Mouse (Mus musculus): ENCODE results near the gene Hpcal1. TPM values are rescaled to one million over a fixed set of nuclear protein-coding genes. Genes with fewer than 3 reads are reported as not detected.

Gene Hpcal1
- polyA plus RNA-seq, 1 experiment from 2014 or later: 142 TPM

DNA sequence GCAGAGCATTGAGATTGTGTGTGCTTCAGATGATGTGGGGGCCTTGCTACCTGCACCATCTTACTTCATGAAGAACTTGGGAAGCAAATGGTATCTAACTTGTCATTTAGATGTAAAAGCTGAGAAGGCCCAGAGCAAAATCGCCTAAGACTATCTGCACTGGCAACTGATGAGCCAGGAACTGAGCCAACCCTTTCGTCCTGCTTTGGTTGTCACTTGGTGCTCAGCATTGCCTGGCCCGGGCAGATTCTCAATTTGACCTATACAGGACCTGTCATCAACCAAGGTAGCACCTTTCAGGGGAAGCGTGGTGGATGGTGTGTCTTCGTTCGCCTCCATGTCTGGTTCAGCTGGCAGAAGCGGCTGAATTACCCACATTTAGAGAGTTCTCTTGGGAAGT, 5.7 kb downstream of the Hpcal1 start:
- Histone ChIP-seq H3K4me3 (ENCODE audit: inconsistent target) (no peak overlapping the region), H3K27ac (no peak overlapping the region), H3K79me2 (ENCODE audit: inconsistent target) (peaks cover 100% of the 10 kb centered on the region), H3K36me3 (ENCODE audit: inconsistent target) (no peaks in the 10 kb centered on the region)
- 97% methylated on average over 7 of the region's 7 CpGs for WGBS (ENCODE audit: missing documents)

DNA sequence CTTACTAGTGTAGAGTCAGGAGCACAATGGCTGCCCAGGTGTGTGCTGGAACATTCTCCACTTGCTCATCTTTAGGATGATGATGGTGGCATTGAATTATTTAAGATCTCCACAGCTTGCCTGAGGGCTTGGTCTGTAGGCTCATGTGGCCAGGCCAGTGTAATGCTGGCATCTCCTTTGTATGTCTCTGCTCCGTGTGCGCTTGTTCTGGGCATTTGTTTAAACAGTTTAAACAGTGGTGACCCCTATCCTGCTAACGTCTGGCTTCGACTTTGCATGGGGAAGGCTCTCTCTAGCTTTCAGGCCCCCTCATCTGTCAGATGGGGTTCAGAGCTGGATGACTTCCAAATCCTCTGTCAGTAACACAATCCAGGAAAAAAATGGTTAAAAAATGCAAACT, 8.3 kb downstream of the Hpcal1 start:
- Histone ChIP-seq H3K27ac (no peak overlapping the region), H3K36me3 (ENCODE audit: inconsistent target) (no peaks in the 10 kb centered on the region)
- WGBS (ENCODE audit: missing documents): 90% methylated on average over 4 of the region's 4 CpGs

DNA sequence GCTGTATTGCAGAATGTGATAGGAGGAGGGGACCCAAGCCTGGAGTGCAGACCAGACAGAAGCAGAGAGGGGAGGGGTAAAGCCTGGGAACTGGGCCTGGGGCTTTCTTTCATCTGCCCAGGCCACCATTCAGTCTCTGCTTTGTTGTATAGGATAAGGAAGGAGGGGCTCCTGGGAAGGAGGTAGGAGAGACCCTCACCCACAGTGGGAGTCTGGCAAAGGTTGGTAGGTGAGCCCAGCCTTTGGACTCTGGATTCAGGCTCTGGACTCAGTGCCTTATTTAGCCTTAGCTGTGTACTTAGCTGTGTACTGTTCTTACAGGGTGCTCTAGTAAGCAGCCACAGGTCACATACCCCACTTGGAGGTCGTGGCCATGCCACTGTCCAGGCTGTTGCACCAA, 8.8 kb downstream of the Hpcal1 start:
- Histone ChIP-seq H3K79me2 (ENCODE audit: inconsistent target) (peaks cover 100% of the 10 kb centered on the region), H3K36me3 (ENCODE audit: inconsistent target) (no peaks in the 10 kb centered on the region), H3K27ac (no peak overlapping the region), H3K4me3 (ENCODE audit: inconsistent target) (no peak overlapping the region)
- WGBS (ENCODE audit: missing documents): 100% methylated on average over 1 of the region's 1 CpGs

More for the DNA sequence above, 8.3 kb downstream of the Hpcal1 start:
- Histone ChIP-seq H3K4me3 (ENCODE audit: inconsistent target) (no peak overlapping the region), H3K79me2 (ENCODE audit: inconsistent target) (peaks cover 100% of the 10 kb centered on the region)

DNA sequence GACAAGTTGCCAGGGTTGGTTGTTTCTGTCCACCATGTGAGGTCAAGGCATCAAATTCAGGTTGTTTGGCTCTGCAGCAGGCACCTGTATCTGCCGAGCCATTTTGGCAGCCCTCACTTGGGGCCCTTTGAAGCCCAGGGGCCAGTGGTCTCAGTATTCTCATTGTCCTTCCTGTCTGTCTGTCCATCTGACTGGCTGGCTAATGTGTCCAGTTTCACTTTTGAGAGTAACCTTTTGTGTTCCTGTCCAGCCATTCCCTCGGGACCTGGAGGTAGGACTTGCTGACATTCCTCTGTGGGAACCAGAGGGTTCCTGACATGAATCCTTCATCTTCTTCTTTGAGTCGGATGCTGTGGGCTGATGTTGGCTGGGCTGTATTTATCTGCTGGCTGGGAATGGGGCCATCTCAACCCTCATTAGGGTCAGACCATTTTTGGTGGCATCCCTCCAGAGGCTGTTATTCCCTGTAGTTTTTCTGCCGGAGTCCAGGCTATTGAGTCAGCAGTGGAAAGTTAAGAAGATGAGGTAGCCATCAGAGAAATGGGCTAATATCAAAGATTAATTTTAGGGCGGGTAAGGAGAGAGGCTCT, 10.6 kb downstream of the Hpcal1 start:
- H3K36me3 ChIP-seq (ENCODE audit: inconsistent target): no peaks in the 10 kb centered on the region
- H3K4me3 ChIP-seq (ENCODE audit: inconsistent target): no peak overlapping the region
- WGBS (ENCODE audit: missing documents): 92% methylated on average over 5 of the region's 5 CpGs
- peaks cover 100% of the 10 kb centered on the region for H3K79me2 ChIP-seq (ENCODE audit: inconsistent target)
- H3K27ac ChIP-seq: no peak overlapping the region

DNA sequence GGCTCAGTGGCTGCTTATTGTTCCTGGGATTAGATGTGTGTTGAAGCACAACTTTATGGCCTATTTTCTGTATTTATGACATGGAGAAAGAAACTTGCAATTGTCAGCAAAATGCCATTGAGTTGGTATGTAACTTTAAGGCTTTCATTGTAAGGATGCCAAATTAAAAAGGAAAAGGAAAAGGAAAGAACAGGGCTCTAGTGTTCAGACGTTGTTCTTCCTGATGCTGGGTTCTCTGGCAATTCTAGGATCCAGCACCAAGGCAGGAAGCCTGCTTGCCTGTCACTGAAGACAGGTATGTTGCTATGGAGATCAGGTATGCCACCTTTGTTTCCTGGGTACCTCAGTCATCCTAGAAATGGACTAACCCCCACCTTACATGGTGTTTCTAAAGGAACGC, 11.1 kb downstream of the Hpcal1 start:
- H3K4me3 ChIP-seq (ENCODE audit: inconsistent target): no peak overlapping the region
- H3K79me2 ChIP-seq (ENCODE audit: inconsistent target): peaks cover 100% of the 10 kb centered on the region
- H3K36me3 ChIP-seq (ENCODE audit: inconsistent target): no peaks in the 10 kb centered on the region
- WGBS (ENCODE audit: missing documents): 64% methylated on average over 2 of the region's 2 CpGs
- H3K27ac ChIP-seq: no peak overlapping the region

DNA sequence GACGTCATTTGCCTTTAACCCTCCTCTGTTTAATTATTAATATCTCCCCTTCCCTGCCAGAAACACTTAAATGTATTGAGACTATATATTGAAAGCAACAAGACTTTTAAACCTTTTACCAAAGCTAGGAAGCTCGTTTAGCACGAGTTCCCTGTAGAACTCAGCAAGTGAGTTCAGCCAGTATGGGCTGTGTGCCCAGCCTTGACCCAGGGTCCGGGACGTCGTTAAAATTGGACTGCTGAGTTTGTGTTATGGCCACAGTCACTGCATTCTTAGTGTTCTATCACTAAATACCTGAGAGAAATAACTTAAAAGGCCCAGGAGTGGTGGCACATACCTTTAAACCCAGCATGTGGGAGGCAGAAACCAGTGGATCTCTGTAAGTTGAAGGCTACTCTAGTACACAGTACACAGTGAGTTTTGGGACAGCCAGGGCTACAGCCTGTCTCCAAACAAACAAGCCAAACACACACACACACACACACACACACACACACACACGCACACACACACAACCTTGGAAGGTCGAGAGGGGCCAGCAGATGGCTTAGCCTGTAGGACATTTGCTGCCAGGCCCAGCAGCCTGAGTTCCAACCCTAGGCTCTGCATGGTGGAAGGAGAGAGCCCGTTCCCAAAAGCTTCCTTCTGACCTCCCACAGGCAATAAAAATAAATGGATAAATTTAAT, 11.7 kb downstream of the Hpcal1 start:
- Histone ChIP-seq H3K4me3 (ENCODE audit: inconsistent target) (no peak overlapping the region), H3K27ac (no peak overlapping the region), H3K79me2 (ENCODE audit: inconsistent target) (peaks cover 100% of the 10 kb centered on the region), H3K36me3 (ENCODE audit: inconsistent target) (no peaks in the 10 kb centered on the region)
- 80% methylated on average over 9 of the region's 9 CpGs for WGBS (ENCODE audit: missing documents)

DNA sequence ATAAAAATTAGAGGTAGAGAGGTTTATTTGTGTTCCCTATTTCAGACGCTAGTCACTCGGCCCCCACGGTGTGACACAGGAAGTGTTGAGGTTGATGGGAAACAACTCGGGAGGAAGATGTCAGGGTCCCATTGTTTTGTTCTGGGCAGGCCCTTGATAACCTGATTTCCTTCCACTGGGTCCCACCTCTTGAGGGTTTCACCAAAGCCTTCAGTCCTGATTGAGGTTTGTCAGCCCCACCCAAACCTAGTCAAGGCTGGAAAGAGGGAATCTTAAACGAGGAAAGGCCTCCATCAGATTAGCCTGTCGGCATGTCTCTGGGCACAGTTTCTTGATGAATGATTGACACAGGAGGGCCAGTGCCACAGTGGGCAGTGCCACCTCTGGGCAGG, 12.3 kb downstream of the Hpcal1 start:
- peaks cover 100% of the 10 kb centered on the region for H3K79me2 ChIP-seq (ENCODE audit: inconsistent target)
- H3K27ac ChIP-seq: no peak overlapping the region
- H3K4me3 ChIP-seq (ENCODE audit: inconsistent target): no peak overlapping the region
- H3K36me3 ChIP-seq (ENCODE audit: inconsistent target): no peaks in the 10 kb centered on the region
- WGBS (ENCODE audit: missing documents): 66% methylated on average over 6 of the region's 6 CpGs

DNA sequence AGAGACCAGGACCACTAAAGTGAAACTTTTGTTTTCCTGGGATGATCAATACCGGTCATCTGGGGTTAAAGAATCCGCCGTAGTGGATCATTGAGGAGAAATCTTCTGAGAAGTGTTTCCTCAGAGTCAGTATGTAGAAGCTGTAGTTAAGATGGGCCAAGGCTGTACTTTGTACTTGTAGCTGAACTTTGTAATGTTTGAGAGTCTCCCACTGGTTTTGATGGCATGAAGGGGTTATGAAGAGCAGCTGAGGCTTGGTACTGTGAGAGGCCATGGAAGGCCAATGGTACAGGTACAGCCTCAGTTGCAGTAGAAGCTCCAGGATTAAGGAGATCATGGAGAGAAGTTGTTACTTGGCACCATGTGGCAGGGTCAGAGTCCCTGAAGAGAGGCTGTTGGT, 13.2 kb downstream of the Hpcal1 start:
- Histone ChIP-seq H3K27ac (no peak overlapping the region), H3K36me3 (ENCODE audit: inconsistent target) (no peaks in the 10 kb centered on the region), H3K79me2 (ENCODE audit: inconsistent target) (peaks cover 100% of the 10 kb centered on the region), H3K4me3 (ENCODE audit: inconsistent target) (no peak overlapping the region)
- 97% methylated on average over 3 of the region's 3 CpGs for WGBS (ENCODE audit: missing documents)

DNA sequence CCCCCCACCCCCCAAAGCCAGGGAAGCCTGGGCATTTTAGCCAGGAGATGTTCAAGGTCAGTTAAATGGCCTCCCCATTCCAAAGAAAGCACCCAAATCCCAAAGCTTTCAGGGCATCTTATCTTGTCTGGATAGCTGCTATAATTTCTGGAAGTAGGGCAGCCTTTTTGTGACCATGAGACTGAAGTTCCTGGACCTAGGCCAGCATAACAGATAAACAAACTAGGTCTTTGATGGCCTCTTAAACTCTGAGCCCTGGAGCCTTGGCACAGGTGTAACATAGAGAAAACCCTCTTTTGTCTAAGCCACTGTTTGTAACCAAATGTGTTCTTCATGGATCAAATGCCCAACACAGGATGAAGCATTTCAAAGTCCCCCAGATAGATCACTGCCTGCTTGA, 16.8 kb downstream of the Hpcal1 start:
- Histone ChIP-seq H3K4me3 (ENCODE audit: inconsistent target) (no peak overlapping the region), H3K36me3 (ENCODE audit: inconsistent target) (no peaks in the 10 kb centered on the region), H3K79me2 (ENCODE audit: inconsistent target) (peaks cover 100% of the 10 kb centered on the region), H3K27ac (no peak overlapping the region)

DNA sequence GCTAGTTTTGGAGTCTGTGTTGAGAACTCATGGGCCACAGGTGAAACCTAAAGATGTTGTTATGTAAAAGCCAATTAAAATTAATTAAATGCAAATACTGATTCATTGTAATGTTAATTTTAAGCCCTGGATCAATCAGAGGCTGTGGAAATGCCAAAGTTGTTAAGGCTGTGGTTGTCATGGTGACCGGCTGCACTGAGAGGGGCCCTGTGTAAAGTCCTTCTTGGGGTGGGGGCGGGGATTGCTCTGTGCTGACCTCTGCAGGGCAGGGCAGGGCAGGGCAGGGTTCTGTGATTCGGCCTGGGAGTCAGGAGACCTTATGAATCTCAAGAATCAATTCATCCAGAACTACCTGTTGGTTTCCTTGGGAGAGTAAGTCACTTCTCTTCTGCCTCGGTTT, 18.8 kb downstream of the Hpcal1 start:
- H3K79me2 ChIP-seq (ENCODE audit: inconsistent target): peaks cover 99% of the 10 kb centered on the region
- no peaks in the 10 kb centered on the region for H3K36me3 ChIP-seq (ENCODE audit: inconsistent target)
- WGBS (ENCODE audit: missing documents): 86% methylated on average over 4 of the region's 4 CpGs
- no peak overlapping the region for H3K4me3 ChIP-seq (ENCODE audit: inconsistent target)
- no peak overlapping the region for H3K27ac ChIP-seq

DNA sequence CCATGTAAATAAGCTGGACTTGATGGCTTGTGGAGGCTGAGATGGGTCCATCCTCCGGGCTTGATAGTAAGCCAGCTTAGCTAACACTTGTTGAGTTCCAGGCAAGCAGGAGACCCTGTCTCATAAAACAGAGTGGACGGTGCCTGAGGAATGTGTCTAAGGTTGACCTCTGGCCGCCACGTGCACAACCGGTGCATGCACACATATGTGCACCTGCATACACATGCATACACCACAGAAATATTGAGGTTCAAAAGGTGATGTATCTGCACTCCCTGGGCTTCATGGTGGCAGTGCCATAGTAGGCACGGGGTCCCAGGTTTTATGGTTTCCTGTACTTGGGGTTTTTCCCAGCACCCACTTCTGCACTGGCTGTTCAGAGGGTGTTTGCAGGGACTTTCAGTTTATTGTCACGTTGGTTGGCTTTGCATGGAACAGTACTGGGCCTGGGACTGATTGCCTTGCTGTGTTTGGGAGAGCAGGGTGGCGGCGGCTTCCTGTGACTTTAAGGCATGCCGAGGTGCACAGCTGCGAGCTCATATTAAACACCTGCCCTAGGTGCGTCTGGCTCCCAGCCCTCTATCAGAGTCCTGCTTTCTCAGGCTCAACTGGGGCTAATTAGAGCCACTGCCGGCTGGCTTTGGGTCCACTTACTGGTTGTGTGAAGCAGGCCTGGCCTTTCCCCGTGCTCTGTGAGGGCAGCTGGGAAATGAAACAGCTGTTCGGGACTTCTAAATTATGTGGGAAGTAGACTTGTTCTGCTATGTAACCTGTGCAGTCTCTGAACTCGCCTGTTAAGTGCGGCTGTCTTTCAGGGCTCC, 19.5 kb downstream of the Hpcal1 start:
- H3K79me2 ChIP-seq (ENCODE audit: inconsistent target): peaks cover 99% of the 10 kb centered on the region
- H3K36me3 ChIP-seq (ENCODE audit: inconsistent target): no peaks in the 10 kb centered on the region
- H3K27ac ChIP-seq: peak overlapping the region; percentile 90
- H3K4me3 ChIP-seq (ENCODE audit: inconsistent target): no peak overlapping the region
- WGBS (ENCODE audit: missing documents): 58% methylated on average over 17 of the region's 17 CpGs

DNA sequence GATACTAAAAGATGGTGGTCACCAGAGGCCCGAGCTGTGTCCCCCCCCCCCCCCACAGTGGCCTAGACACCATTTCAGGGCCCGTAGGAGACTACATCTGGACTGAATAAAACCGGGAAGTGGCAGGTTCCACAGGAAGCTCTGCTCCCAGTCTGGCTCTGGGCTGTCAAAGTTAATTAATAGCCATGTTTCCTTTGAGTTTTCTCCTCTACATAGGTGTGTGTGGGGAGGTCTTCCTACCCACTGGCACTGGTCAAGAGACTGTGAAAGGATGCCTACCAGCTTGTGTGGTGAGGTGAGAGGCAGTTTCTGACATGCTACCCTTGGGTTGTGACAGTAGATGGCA, 20.1 kb downstream of the Hpcal1 start:
- 8% methylated on average over 3 of the region's 3 CpGs for WGBS (ENCODE audit: missing documents)
- peaks cover 98% of the 10 kb centered on the region for H3K79me2 ChIP-seq (ENCODE audit: inconsistent target)
- peak overlapping the region; percentile 90 for H3K27ac ChIP-seq
- H3K36me3 ChIP-seq (ENCODE audit: inconsistent target): no peaks in the 10 kb centered on the region
- no peak overlapping the region for H3K4me3 ChIP-seq (ENCODE audit: inconsistent target)

DNA sequence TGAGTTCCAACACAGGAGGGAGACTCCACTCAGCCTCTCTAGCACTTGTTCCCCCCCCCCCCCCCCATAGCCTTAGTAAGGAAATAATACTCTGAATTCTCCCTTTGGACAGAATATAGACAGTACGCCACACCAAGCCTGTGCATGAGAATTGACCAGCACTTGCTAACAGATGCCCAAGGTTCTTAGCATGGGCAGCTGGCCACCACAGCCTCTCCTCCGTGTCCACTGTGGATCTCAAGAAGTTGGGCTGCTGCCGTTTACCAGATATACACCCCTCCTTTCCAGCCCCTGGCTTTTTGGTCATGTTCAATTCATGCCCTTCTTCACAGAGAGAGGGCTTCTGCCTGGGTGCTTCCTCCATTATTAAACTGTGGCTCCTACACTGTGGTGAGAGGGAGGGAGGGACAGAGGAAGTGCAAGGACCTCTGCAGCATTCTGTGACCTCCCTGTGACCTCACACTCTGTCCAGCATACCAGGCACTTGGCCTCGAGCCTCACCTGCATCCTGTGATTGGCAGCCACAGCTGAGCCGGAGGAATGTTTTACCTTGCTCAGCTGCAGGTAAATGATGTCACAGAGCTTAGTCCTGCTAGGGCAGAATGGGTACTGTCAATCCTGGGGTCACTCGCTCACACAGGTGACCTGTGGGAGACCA, 21.2 kb downstream of the Hpcal1 start:
- WGBS (ENCODE audit: missing documents): 49% methylated on average over 6 of the region's 6 CpGs
- peaks cover 98% of the 10 kb centered on the region for H3K79me2 ChIP-seq (ENCODE audit: inconsistent target)
- no peaks in the 10 kb centered on the region for H3K36me3 ChIP-seq (ENCODE audit: inconsistent target)
- H3K4me3 ChIP-seq (ENCODE audit: inconsistent target): no peak overlapping the region
- H3K27ac ChIP-seq: peak overlapping the region; percentile 90

DNA sequence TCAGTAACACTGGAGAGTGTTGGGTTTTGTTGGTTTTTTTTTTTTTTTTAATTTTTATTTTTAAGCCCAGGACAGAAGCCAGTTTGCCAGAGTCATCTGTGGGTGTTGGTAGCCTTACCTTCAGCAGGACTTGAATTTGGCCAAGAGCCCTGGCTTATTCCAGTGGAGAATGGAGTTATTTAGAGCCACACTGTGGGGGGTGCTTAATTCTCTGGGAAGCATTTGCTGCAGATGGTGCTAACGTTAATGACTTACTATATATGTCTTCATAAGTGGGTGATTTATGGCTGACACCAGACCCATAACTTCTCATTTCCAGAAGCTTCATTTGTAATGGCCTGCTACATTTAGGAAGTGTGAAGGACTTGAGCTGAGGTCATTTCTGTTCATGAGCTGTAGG, 21.9 kb downstream of the Hpcal1 start:
- peak overlapping the region; percentile 90 for H3K27ac ChIP-seq
- WGBS (ENCODE audit: missing documents): 0% methylated on average over 1 of the region's 1 CpGs
- no peak overlapping the region for H3K4me3 ChIP-seq (ENCODE audit: inconsistent target)

More for the DNA sequence above, 21.9 kb downstream of the Hpcal1 start:
- Histone ChIP-seq H3K79me2 (ENCODE audit: inconsistent target) (peaks cover 98% of the 10 kb centered on the region), H3K36me3 (ENCODE audit: inconsistent target) (no peaks in the 10 kb centered on the region)
